Mouse (Mus musculus): ENCODE measurements at regions not wholly inside any gene's neighbourhood (a gene's known extent, or its start where the extent isn't known, plus 50 kb on each side); places are given as distances from the start of the nearest gene placed in this dataset.

- no peak for ATAC-seq (ENCODE audit: insufficient number of reproducible peaks, low FRiP score, low TSS enrichment)
Observed at GRCm38 (mm10) chr11:17460920-17461279, 203.5 kb downstream of the C1d start.

GRCm38 (mm10) chr11:17461701-17462100, 204.3 kb downstream of the C1d start:
- ATAC-seq (ENCODE audit: insufficient number of reproducible peaks, low FRiP score, low TSS enrichment), result no peak

GRCm38 (mm10) chr11:17464875-17465274, 207.5 kb downstream of the C1d start:
- no peak for ATAC-seq (ENCODE audit: insufficient number of reproducible peaks, low FRiP score, low TSS enrichment)

- no peak for ATAC-seq (ENCODE audit: insufficient number of reproducible peaks, low FRiP score, low TSS enrichment)
Observed at GRCm38 (mm10) chr11:17468431-17469165, 211.2 kb downstream of the C1d start.

- ATAC-seq (ENCODE audit: insufficient number of reproducible peaks, low FRiP score, low TSS enrichment), result no peak
Observed at GRCm38 (mm10) chr11:17481436-17481996, 224.1 kb downstream of the C1d start.

- no peak for ATAC-seq (ENCODE audit: insufficient number of reproducible peaks, low FRiP score, low TSS enrichment)
Observed at GRCm38 (mm10) chr11:17483849-17484441, 226.6 kb downstream of the C1d start.

GRCm38 (mm10) chr11:17501120-17502043, 244.0 kb downstream of the C1d start:
- ATAC-seq (ENCODE audit: insufficient number of reproducible peaks, low FRiP score, low TSS enrichment), result no peak

- ATAC-seq (ENCODE audit: insufficient number of reproducible peaks, low FRiP score, low TSS enrichment), result no peak
Observed at GRCm38 (mm10) chr11:17502052-17502451, 244.7 kb downstream of the C1d start.

GRCm38 (mm10) chr11:17522220-17522919, 265.0 kb downstream of the C1d start:
- ATAC-seq (ENCODE audit: insufficient number of reproducible peaks, low FRiP score, low TSS enrichment), result no peak

GRCm38 (mm10) chr11:17523329-17523728, 265.9 kb downstream of the C1d start:
- no peak for ATAC-seq (ENCODE audit: insufficient number of reproducible peaks, low FRiP score, low TSS enrichment)

GRCm38 (mm10) chr11:17524985-17525775, 267.8 kb downstream of the C1d start:
- ATAC-seq (ENCODE audit: insufficient number of reproducible peaks, low FRiP score, low TSS enrichment), result no peak

- ATAC-seq (ENCODE audit: insufficient number of reproducible peaks, low FRiP score, low TSS enrichment), result no peak
Observed at GRCm38 (mm10) chr11:17526476-17526875, 269.1 kb downstream of the C1d start.

GRCm38 (mm10) chr11:17528609-17529008, 271.2 kb downstream of the C1d start:
- ATAC-seq (ENCODE audit: insufficient number of reproducible peaks, low FRiP score, low TSS enrichment), result no peak

GRCm38 (mm10) chr11:17533706-17534105, 276.3 kb downstream of the C1d start:
- ATAC-seq (ENCODE audit: insufficient number of reproducible peaks, low FRiP score, low TSS enrichment), result no peak

- ATAC-seq (ENCODE audit: insufficient number of reproducible peaks, low FRiP score, low TSS enrichment), result no peak
Observed at GRCm38 (mm10) chr11:17546286-17546685, 288.9 kb downstream of the C1d start.

- ATAC-seq (ENCODE audit: insufficient number of reproducible peaks, low FRiP score, low TSS enrichment), result no peak
Observed at GRCm38 (mm10) chr11:17549148-17549547, 291.8 kb downstream of the C1d start.

GRCm38 (mm10) chr11:17555276-17555675, 297.9 kb downstream of the C1d start:
- no peak for ATAC-seq (ENCODE audit: insufficient number of reproducible peaks, low FRiP score, low TSS enrichment)

GRCm38 (mm10) chr11:17591780-17592487, 334.6 kb downstream of the C1d start:
- ATAC-seq (ENCODE audit: insufficient number of reproducible peaks, low FRiP score, low TSS enrichment), result no peak

Measured in cerebellum, adult (tissue).